Mouse (Mus musculus) liver, adult (tissue): Measurements from ENCODE around the gene C1s2.
"Not testable (repeated sequence)": the region's sequence is repeated elsewhere in the genome, so short reads cannot be mapped to it uniquely, and the experiment has no call there.

Source experiments
- GATA4 ChIP-seq: IDR thresholded peaks from 2 replicates; pipeline ENCODE4 v1.6.1; 2014; ENCODE audit warnings: mild to moderate bottlenecking, low read length; ENCODE audit not compliant: insufficient replicate concordance

C1s2 gene

GRCm38 (mm10) chr6:124635985-124636384 lies at the start of gene C1s2:
Gene C1s2, minus strand, starts transcription at chr6:124636085.
- not testable (repeated sequence) for TF ChIP-seq GATA4

- no peak for TF ChIP-seq GATA4
These were observed 47.9 kb upstream of the C1s2 start for GRCm38 (mm10) chr6:124683591-124684417.

GRCm38 (mm10) chr6:124679486-124679885 lies 43.6 kb upstream of the C1s2 start:
- TF ChIP-seq GATA4: no peak

GRCm38 (mm10) chr6:124678769-124679168 lies 42.9 kb upstream of the C1s2 start:
- TF ChIP-seq GATA4: peak; percentile 89

GRCm38 (mm10) chr6:124676171-124676570 lies 40.3 kb upstream of the C1s2 start:
- TF ChIP-seq GATA4: no peak

- no peak for TF ChIP-seq GATA4
These were observed 38.7 kb upstream of the C1s2 start for GRCm38 (mm10) chr6:124674591-124674990.

- no peak for TF ChIP-seq GATA4
These were observed 37.7 kb upstream of the C1s2 start for GRCm38 (mm10) chr6:124673619-124674018.

GRCm38 (mm10) chr6:124672100-124672499 lies 36.2 kb upstream of the C1s2 start:
- no peak for TF ChIP-seq GATA4

- no peak for TF ChIP-seq GATA4
These were observed 34.5 kb upstream of the C1s2 start for GRCm38 (mm10) chr6:124670281-124670900.

- no peak for TF ChIP-seq GATA4
These were observed 33.5 kb upstream of the C1s2 start for GRCm38 (mm10) chr6:124669234-124669859.

- 0 out of 2 replicates have a peak, but pooled peaks have one; percentile 10 for TF ChIP-seq GATA4
These were observed 29.1 kb upstream of the C1s2 start for GRCm38 (mm10) chr6:124665011-124665410.

- TF ChIP-seq GATA4: no peak
These were observed 28.4 kb upstream of the C1s2 start for GRCm38 (mm10) chr6:124664256-124664655.

- no peak for TF ChIP-seq GATA4
These were observed 27.5 kb upstream of the C1s2 start for GRCm38 (mm10) chr6:124663424-124663795.

GRCm38 (mm10) chr6:124662477-124663423 lies 26.9 kb upstream of the C1s2 start, which contains the start of gene Lpcat3:
Gene Lpcat3, plus strand, starts transcription at chr6:124663027.
- no peak for TF ChIP-seq GATA4

- TF ChIP-seq GATA4: no peak
These were observed 26.1 kb upstream of the C1s2 start for GRCm38 (mm10) chr6:124661995-124662394.
